Mouse (Mus musculus) mouse trophoblast stem cell (cell line): ENCODE data around the gene Nfia.

Experiments used
- in situ Hi-C, 2 experiments: fragments of 300-500 bp; cut with MseI, MboI; formaldehyde crosslinking; loops; 2 replicates in 1 of 2; 3 replicates in 1 of 2; pipeline ENCODE4 v1.15.1; 2025

Gene Nfia

DNA sequence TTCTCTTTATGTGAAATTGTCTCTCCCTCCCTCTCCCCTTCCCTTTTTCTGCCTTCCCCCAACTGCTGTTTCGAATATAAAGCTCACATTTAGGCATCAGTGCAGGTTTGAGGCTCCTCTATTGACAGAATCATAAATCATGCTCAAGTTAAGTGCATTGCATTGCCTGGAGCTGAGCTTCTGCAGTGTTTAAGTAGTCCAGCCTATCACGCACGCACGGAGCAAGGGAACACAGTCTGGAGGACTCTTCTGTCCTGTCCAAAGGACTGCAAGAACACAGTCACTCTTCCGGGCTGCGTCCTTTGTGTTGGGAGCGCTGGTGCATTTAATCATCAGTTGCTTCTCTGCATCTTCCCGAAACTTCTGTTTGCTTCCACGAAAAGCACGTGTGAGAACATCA is 278.2 kb downstream of the Nfia start:
- in situ Hi-C loops: no loop called here

- in situ Hi-C loops: no loop called here
Measured at GRCm38 (mm10) chr4:98051326-98051725, 278.8 kb downstream of the Nfia start.

DNA sequence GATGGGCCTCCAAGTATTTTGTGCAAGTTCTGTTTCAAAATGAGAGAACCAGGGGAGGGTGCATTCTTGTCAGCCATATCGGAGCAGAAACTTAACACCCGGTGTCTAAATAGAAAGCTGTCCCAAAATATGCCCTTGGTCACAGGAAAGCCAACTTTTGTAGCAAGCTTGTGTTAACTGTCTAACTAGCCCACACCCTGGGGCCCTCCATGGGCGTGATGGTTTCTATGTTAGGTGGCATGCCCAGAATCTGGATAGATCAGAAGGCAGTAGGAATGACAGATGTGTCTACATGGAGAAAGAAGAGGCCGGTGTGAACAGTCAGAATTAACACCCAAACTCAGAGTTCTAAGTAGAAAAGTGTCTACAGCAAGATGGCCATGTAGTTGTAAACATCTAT is 282.5 kb downstream of the Nfia start:
- in situ Hi-C loops: no loop called here

DNA sequence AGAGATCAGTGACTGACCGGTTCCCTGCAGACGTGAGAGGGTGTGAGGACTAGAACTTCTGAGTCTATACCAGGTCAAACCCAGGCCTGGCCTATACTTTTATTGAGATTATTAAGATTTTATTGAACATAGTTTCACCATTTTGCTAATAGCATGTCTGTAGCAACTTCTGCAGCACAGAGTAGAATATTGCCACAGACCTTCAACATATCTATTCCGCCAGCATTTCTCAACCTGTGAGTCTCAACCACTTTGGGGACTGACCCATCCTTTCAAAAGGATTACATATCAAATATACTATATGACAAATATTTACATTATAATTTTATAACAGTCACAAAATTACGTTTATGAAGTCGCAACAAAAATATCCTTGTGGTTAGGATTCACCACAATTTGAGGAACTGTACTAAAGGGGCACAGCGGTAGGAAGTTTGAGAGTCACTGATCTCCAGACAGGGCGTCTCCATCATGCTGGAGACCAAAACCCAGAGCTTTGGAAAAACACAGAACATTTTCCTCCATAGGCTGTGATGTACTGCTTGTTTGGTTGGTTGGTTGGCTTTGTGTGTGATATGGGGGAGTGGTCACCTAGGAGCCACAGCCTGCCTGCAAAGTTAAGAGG is 284.0 kb downstream of the Nfia start:
- in situ Hi-C loops: no loop called here

GRCm38 (mm10) chr4:98057246-98057645 is 284.7 kb downstream of the Nfia start:
- in situ Hi-C loops: no loop called here

GRCm38 (mm10) chr4:98057721-98058120 is 285.2 kb downstream of the Nfia start:
- in situ Hi-C loops: no loop called here

- in situ Hi-C loops: no loop called here
Measured at GRCm38 (mm10) chr4:98058182-98058581, 285.6 kb downstream of the Nfia start.

- in situ Hi-C loops: no loop called here
Measured at GRCm38 (mm10) chr4:98060601-98061000, 288.1 kb downstream of the Nfia start.

DNA sequence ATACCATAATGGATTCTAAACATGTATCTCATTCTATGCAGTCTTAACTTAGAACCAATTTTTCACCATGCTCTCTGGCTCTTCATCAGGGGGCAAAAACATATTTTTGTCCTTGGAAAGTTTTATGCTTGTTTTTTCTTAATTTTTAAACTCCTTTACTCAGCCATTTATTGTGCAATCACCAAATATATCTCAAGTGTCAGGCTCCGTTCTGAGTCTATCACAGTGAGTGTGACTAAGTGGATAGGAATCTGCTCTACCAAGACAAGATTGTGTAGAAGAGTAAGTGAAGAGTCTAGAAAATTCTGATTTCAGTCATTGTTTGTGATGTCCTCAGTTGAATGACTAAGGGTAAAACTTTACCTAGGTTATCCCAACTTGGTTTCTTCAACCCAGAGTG is 288.6 kb downstream of the Nfia start:
- in situ Hi-C loops: no loop called here

DNA sequence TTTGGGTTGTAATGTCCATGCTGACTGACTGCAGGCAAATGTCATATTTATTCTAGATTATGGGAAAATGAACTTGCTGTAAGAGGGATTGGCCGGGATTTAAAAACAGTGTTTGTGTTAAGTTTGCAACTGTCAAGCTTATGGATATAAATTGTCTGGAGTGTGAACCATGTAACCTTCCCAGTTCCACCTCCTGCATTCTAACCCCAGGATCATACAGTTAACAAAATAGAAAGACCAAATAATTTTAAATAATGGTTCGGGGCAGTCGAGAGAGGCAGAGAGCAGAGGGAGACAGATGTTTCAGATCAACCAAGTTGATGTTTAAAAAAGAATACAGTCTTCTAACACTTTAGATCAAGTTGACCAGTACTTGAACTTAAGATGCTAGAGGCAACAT is 290.7 kb downstream of the Nfia start:
- in situ Hi-C loops: no loop called here

DNA sequence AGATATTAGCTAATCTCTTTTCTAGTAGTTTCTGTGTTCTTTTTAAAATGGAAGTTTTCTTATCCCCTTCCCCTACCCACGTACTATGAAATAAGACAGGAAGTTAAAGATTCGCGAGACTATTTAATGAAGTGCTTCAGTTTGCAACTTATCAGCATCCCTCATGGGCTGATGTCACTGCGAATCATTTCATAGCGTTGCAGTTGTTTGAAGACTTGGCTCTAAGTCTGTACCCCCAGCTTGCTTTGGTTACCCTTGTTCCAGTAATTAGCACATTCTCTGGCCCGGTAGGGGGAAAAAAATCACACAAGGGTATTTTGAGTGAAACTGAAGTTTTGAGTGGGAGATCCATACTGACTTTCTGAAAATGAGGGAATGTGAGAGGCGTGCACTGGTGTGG is 303.6 kb downstream of the Nfia start:
- in situ Hi-C loops: no loop called here

DNA sequence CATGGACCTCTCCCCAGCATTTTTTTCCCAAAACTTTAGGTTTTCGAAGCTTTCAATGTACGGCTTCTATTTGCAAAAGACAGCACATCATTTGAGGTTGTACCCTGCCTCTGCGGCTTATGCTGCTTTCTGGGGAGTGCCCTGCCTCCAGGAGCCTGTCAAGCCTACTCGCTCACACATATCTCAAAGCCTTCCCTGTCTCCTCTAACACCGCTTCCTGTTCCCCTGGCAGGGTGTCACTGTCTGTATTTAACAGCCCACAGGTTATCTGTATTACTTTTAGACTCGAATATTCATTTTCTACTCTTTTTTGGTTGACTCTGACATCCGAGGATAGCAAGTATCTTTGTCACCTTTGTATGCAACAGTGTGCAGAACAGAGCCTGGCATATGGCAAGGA is 304.1 kb downstream of the Nfia start:
- in situ Hi-C loops: no loop called here

DNA sequence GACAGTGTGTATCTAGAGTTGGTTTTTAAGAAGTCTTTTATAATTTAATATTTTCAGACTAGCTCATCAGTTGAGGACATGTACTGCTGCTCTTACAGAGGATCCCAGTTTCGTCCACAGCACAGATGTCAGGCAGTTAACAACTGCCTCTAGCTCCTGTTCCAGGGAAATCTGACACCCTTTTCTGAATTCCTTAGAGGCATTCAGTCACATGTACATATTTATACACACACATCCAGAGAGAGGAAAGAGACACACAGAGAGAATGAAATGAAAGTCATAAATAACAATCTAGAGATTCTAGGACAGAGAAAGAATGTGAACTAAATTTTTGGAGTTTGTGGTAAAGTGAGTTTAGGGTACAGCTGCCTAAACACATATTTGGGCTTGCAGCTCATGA is 308.1 kb downstream of the Nfia start:
- in situ Hi-C loops: no loop called here

GRCm38 (mm10) chr4:98081962-98082361 is 309.4 kb downstream of the Nfia start:
- in situ Hi-C loops: no loop called here

GRCm38 (mm10) chr4:98082512-98082911 is 310.0 kb downstream of the Nfia start:
- in situ Hi-C loops: no loop called here

DNA sequence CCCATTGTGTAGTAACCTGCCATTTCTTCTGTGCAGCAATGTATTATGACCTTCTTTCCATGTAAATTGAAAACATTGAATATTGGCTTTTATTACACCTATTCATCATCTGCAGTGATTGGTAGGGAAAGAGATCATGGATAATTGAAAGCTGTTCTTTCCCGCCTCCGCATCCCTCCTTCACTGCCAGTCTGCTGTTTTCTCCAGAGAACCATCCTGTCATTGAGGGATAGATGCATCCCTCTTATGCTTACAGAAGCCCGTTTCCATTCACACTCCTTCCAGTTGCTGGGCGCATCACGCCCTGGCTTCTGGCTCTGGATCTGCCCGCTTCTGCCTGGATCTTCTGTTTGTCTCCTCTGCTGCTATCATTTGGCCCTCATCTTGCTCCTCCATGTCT is 312.5 kb downstream of the Nfia start:
- in situ Hi-C loops: no loop called here

DNA sequence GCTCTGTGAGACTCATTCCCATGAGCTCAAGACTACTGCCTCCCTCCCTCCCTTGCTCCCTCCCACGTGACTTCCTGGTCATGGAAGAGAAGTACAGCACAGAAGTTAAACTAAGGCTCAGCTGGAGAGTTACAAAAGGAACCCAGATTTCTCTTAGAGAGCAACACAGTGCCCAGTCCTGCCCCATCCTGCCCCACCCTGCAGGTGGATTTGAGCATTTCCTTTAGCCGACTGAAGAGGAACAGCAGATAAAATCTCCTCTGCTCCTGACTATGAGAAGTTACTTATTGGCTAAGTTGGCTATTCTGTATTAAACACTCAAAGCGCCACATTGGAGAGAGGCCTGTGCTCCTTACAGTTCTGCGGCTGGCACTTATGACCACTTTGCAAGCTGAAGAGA is 314.4 kb downstream of the Nfia start:
- in situ Hi-C loops: no loop called here

DNA sequence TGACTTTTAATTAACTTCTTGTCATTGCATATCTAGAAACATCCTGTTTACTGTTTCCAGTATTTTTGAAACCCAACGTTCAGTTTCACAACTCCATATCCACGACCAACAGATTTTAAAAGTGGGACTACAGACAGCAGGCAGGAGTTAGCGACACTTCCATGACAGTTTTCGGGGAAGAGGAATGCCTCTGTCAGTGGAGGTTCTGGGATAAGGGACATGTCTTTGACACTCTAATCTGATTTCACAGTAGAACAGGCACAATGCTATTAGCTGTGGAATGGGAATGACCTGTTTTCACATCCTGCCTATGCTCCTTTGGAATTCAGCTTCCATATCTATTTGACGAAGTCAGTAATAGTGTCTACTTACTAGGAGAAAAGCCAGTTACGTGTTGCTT is 317.5 kb downstream of the Nfia start:
- in situ Hi-C loops: no loop called here

DNA sequence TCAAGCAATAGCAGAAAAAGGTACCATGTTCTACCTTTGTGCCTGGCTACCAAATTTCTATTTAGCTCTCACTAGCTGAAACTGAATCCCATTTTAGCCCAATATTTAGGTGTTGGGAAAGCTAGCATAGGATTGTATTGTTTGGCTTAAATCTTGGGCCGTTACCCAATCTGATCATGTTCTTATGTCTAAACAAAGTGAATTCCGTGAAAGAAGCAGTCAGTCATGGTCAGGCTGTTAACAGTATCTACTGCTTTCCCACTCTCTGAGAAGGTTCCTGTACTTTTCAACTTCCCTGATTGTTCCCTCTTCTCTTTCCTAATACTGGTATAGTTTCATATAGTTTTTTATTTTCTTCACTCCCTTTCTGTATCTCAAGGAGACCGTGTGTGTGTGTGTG is 318.1 kb downstream of the Nfia start:
- in situ Hi-C loops: no loop called here

GRCm38 (mm10) chr4:98091368-98091827 is 318.9 kb downstream of the Nfia start:
- in situ Hi-C loops: no loop called here

DNA sequence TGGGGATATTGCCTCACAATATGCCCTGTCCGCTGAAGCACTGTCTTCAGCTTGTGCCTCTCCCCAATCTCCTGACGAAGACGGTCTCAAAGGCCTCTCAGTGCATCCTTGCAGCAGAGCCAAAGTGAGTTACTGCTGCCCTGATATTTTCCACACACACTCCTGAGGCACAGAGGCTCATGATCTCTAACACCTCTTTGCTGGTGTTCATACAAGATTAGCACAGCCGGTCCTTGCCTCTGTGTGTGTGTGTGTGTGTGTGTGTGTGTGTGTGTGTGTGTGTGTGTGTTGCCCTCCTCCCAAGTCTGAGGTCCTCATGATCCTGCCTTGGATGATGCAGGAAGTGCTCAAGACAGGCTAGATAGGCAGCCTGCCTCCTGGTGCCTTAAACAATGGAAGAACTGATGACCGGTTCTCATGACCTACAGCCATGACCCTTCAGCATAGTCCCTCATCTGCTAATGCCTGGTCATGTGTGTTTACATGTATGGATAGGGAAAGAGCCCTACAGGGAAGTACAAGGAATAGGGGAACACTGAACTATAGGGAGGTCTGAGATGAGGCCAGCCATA is 319.5 kb downstream of the Nfia start:
- in situ Hi-C loops: no loop called here

DNA sequence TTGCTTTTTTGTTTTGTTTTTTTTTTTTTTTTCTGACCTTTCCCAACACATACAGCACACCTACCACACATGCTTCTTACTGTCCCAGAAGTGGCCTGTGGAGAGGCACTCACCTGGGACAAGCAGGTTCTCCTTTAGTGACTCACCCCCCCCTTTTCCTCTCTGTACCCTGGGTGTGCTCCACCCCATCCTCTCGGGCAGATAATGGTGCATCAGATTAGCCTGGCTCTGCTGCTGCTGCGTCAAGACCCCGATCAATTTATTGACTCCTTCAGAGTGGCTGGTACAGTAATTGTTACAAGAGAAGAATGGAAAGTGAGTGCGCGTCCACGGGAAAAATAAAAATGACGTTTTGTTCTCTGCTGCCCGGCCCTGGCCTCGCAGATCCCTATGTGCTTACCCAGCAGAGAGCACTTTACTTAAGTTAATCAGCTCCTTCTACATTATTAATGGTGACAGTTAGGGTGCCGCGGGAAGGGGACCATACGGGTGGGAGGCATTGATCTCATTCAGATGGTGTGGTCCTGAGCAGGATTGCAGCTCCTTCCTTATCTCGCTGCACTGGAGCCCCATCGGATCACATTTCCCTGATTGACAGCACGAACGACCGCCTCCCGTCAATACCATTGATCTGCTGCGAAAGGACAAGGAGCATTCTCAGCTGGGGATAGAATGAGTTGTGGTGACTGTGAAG is 321.7 kb downstream of the Nfia start:
- in situ Hi-C loops: no loop called here

DNA sequence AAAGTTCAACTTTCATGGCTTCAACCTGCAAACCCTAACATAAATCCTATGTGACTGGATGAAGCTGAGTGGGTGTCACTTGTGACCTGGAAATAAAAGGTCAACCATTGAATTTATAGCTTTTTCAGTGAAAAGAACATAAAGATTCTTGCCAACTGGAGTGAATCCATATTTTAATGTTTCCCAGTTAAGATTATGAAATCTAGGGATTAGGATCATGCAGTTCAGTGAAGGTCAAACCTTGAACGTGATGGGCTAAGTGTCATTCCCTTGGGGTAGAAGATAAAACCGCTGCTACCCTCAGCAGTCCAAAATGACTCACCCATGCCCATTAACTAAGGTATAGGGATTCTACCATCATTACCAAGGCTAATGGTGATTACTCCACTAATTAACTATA is 322.5 kb downstream of the Nfia start:
- in situ Hi-C loops: no loop called here
